Mouse (Mus musculus): ENCODE data around the gene Cops4. TPM values are rescaled to one million over a fixed set of nuclear protein-coding genes. Genes with fewer than 3 reads are reported as not detected.

Cops4 gene
- total RNA-seq, 2 experiments from 2014 or later = 74.5 to 77.7 TPM

DNA sequence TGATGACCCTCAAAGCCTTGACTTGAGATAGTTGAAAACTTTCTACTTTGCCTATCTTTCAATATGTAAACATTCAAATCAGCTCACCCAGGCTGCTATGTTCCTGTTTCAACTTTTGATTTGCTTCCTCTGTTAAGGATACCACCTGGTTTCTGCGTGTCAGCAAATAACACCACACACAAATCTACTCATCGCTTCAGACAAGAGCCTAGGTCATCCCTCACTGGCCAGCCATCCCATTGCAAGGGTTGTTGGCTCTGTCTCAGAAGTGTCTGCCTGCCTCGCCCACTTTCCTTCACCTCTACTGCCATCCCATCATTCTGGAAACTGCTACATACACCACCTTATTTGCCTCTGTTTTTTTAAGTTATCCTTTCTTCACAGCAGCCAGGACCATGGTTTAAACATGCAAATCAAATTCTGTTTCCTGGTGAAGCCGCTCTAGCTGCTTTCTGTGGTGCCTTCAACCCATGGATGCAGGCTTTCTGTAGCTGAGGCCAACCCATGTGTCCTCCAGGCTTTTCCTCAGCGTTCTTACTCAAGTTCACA lies 60.8 kb downstream of the Cops4 start:
- DNase-seq = no peak

DNA sequence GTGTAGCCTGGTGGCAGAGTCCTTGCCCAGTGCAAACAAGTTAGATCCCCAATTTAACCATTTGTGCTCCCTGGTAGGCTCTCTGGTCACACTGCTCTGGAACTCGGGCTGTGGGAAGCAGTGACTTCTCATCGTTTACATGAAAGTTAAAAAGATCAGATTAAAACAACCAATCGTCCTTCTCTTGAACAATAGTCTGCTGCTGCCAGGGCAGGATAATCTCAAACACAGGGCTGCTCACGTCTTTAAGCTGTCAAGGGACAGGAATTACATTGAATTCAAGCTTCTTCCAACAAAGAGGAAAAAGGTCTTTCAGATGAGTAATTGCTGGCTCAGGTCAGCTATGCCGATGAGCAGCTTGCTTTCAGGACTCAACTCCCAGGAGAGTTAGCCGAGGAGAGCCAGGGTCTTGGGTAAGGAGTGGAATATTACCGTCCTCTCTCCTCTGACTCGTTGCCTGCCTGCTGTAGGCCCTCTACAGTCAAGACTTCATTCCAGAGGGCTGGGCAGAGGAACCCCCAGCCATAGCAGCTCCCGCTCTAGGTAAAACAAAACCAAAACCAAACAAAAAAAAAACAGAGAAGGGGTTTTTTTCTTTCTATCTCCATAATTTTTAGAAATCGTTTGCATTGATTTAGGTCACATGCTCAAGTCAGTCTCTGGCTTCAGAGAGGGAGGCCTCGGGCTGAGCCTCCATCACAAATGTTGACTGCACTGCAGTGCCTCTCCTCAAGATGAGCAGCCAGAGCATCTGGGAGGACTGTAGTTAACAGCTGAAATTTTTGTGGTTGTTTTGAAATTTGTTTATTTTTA lies 63.7 kb downstream of the Cops4 start:
- no peak for DNase-seq

DNA sequence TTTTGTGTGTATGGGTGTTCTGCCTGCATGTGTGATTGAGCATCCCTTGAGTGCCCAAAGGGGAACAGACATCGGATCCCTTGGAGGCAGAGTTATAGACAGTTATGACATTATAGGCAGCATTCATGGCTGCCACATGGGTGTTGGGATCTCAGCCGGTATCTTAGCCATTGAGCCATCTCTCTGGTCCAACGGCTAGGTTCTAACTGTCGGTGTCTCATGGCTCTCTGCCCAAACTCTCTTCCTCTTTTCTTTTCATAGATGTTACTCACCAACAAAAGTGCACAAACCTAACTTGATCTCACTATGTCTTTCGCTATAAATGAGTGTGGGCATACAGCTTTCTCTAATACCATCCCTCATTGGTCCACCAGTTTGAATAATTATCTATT lies 64.3 kb downstream of the Cops4 start:
- DNase-seq = no peak

DNA sequence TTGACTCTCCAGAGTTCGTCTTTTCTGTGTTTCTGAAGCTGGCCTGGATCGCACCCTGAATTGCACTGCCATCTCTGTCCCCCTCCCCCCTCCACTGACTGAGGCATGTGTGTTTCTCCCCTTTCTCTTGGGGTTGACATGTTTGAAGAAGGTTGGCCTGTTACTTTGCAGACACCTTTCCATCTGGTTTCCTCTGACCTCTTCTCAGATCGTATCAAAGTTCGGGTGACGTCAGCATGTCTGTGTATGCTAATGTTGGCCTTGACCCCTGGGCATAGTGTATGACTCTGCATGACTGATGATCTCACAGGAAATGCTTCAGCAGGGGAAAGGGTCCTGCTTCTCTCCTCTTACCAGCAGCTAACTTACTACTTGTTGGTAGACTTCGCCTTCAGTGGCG lies 65.0 kb downstream of the Cops4 start:
- no peak for DNase-seq

DNA sequence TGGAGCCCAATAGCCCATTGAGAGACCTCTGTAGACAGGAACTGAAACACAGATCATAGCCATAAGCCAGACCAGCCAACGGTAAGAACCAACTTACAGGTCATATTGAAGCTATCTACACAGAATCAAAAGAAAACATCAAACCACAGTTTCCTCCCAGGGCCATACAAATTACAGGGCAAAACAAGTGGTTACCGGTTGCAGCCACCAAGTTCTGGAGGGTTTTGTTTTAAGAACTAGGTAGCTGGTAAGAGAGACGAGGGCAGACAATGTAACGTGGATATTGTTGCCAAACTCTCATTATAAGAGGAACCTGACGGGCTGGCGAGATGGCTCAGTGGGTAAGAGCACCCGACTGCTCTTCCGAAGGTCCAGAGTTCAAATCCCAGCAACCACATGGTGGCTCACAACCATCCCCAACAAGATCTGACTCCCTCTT lies 67.1 kb downstream of the Cops4 start:
- DNase-seq = no peak

DNA sequence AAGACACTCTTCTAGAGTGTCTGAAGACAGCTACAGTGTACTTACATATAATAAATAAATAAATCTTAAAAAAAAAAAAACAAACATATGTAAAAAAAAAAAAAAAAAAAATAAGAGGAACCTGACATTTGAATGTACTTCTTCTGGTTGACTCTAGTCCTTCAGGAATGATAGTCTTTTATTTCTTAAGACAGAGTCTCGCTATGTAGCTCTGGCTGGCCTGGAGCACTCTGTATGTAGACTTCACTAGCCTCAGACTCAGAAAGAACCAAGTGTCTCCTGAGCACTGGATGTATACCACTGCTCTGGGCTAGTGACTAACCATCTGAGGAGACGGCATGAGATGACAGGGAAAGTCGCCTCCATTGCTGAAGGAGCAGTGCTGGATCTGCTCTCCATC lies 67.5 kb downstream of the Cops4 start:
- no peak for DNase-seq

DNA sequence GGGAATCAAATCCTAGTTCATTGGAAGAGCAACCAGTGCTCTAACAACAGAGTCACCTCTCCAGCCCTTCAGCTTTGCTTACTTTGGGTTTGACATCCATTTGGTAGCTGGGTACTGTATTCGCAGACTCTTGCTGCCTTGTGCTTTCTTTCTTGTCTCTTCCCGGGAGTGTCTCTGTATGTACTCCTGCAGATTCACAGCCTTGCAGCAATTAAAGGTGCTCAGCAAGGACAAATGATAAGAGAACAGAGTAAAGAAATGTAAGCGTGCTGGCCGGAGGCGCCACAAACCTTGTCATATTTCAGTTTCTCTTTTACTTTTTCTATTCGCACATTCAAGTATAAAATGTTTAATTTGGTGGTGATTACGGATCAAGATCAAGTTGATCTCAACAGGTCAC lies 69.0 kb downstream of the Cops4 start:
- DNase-seq = no peak

DNA sequence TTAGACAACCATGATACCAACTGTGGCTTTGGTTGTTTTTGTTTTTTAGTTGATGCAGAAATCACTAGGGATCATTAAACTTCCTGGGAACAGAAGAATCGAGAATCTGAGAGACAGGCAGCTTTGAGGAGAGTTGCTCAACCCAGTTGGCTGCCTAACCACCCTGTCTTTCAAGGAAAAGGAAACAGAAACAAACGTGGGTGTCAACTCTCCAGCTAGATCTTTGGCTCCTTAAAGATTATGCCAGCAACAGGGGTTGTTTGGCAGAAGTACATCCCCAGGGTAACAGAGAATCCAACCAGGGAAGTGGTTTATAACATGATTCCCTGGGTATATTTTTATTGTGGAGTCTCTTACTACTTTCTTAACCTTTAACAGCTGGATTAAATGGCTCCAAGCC lies 69.5 kb downstream of the Cops4 start:
- no peak for DNase-seq

DNA sequence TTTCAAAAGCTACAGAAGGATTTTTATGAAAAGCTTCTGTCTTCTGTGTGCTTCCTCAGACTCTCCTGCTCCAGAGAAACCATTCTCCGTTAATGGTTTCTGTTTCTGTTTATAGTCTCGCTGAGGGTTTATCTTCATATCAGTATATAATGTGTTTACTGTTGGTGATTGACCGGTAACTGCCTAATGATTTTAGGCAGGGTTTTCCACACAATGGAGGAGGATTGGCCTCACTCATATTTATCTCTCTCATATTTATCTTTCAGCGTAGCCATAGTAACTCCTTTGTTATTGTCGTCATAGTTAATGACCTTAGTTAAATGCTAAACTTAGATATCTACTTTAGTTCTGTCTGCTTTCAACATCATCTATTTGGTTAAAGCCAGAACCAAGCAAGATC lies 72.4 kb downstream of the Cops4 start:
- DNase-seq = no peak

DNA sequence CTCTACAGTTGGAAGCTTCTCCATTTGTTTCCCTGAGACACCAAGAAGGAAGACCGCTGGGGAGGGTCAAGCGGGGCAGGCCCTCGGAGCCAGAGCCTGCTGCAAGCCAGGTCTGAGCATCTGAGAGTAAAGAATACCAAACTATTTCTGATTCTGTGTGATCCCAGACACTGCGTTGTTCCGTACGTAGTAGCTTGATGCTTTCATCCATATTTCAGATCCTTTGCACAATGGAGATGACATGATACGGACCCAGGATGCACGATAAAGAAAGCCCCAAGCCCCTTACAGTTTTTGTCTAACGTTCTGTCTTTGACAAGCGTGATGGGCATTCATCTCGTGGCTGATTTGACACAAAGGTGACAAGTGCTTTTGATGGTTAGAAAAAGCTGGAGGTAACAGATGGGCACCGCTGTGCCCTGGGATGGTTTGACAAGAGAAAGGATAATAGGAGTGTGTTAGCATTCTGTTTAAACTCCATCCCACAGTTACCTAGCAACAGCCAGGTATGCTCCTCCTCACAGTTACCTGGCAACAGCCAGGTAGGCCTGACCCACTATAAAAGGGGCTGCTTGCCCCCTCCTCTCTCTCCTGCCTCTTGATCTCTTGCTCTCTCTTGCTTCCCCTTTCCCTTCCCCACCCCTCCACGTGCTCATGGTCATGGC lies 76.8 kb downstream of the Cops4 start:
- DNase-seq = no peak

DNA sequence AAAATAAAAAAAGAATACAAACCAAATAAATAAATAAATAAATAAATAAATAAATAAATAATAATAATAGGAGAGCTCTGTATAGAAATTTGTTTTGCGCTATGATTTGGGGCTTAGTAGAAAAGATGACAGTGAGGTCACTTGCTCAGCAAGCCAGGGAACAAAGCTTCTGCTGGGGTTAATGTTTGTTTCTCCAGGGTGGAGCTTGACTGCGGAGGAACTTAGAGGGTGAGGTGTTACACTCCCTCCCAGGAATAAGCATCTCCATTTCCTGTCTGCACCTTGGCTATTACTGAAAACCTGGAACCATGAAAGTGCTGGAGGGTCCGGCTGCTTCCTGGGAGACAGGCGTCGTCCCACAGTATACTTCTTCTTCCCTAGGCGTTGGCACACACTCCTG lies 77.9 kb downstream of the Cops4 start:
- DNase-seq = no peak

Small RNAs within 50 kb of the gene (microRNA-seq; reads per million reads assigned to microRNA genes)
- not detected for gene Gm23222

Other genes starting within 250 kb of the Cops4 start
- gene Sec31a, start 102.1 kb upstream of the Cops4 start, total RNA-seq (2021) = 100 to 1,000 TPM; 155 to 161 TPM
- 10 to 100 TPM; 11.9 to 13.8 TPM for gene Lin54, start 17.7 kb upstream of the Cops4 start, total RNA-seq (2021)
- 10 to 100 TPM in 1 of 2 experiments, 1 to 10 TPM in 1; 7.7 to 15.9 TPM for gene Plac8, start 53.9 kb downstream of the Cops4 start, total RNA-seq (2021)
- 10 to 100 TPM; 68.4 to 72.6 TPM for gene Coq2, start 156.8 kb downstream of the Cops4 start, total RNA-seq (2021)
- 1 to 10 TPM; 1.1 TPM for gene Hpse, start 201.4 kb downstream of the Cops4 start, total RNA-seq (2021)

Data from adrenal gland, postnatal 36 days (tissue).